ENCODE assay signal across 28 mouse cellular contexts in genomic region chr2:104688321-104688720, GRCm38 (mm10). TPM values are rescaled to one million over a fixed set of nuclear protein-coding genes. Genes with fewer than 3 reads are reported as not detected.
A peak's percentile ranks its signal among the peaks of the same experiment; 100 is the strongest.
DNase-seq lines count a peak whose midpoint lies in the region; ATAC-seq and TF ChIP-seq lines count a peak whose summit lies in the region.
"Had no signal": no experiment of that assay in that cellular context is flagged by ENCODE, and none has a peak within 500 bp of the region (broad histone marks: within the 10 kb centered on the region; RNA-seq: fewer than 3 reads in every experiment).

No protein-coding gene starts in this region.

- no peak for TF ChIP-seq POLR2A in kidney, adult 2 months (IDR thresholded peaks at IDR 0.05; ENCODE audit: low read depth, low read length)
- no peak for TF ChIP-seq POLR2A in liver, adult 2 months (IDR thresholded peaks at IDR 0.05; ENCODE audit: extremely low read depth, insufficient read depth, low read length)

- H3K36me3 ChIP-seq in kidney, adult 2 months (ENCODE audit: control insufficient read depth, insufficient read depth, low read length): no peaks in the 10 kb centered on the region
- H3K36me3 ChIP-seq in liver, adult 2 months (ENCODE audit: control insufficient read depth, insufficient read depth, low read length): no peaks in the 10 kb centered on the region
- no peaks in the 10 kb centered on the region; the same call in 1 of the 2 replicates for H3K36me3 ChIP-seq in liver, postnatal 0 days (replicated peaks; ENCODE audit: insufficient read depth, low read length)
- peaks cover 9% of the 10 kb centered on the region for H3K36me3 ChIP-seq in heart, embryonic 12.5 days

- H3K27me3 ChIP-seq in kidney, adult 2 months (replicated peaks; ENCODE audit: control insufficient read depth, insufficient read depth, low read length): no peaks in the 10 kb centered on the region
- H3K27me3 ChIP-seq in liver, adult 2 months (ENCODE audit: control insufficient read depth, insufficient read depth, low read length): no peaks in the 10 kb centered on the region
- no peaks in the 10 kb centered on the region for H3K27me3 ChIP-seq in liver, postnatal 0 days (ENCODE audit: insufficient read depth, low read length)
- H3K27me3 ChIP-seq in heart, embryonic 12.5 days (replicated peaks): no peaks in the 10 kb centered on the region
- H3K27me3 ChIP-seq: forebrain, embryonic 12.5 days; limb, embryonic 12.5 days; midbrain, embryonic 13.5 days had no signal

- no peaks in the 10 kb centered on the region for H3K9me3 ChIP-seq in liver, postnatal 0 days (ENCODE audit: low read length)
- no peaks in the 10 kb centered on the region for H3K9me3 ChIP-seq in heart, embryonic 12.5 days (replicated peaks)
- H3K9me3 ChIP-seq: embryonic facial prominence, embryonic 10.5 days; forebrain, embryonic 12.5 days; limb, embryonic 12.5 days; midbrain, embryonic 13.5 days had no signal

- no peaks in the 10 kb centered on the region; the same call in 1 of the 2 replicates for H3K4me1 ChIP-seq in kidney, adult 2 months (ENCODE audit: control insufficient read depth, insufficient read depth, low read length)
- H3K4me1 ChIP-seq in liver, adult 2 months (ENCODE audit: control insufficient read depth, insufficient read depth, low read length): peaks cover 19% of the 10 kb centered on the region
- H3K4me1 ChIP-seq in liver, postnatal 0 days (ENCODE audit: insufficient read depth): peaks cover 8% of the 10 kb centered on the region
- peaks cover 13% of the 10 kb centered on the region for H3K4me1 ChIP-seq in heart, embryonic 12.5 days (replicated peaks)
- H3K4me1 ChIP-seq: embryonic facial prominence, embryonic 10.5 days; forebrain, embryonic 12.5 days; limb, embryonic 12.5 days had no signal

- no peak for TF ChIP-seq CTCF in kidney, adult 2 months (conservative IDR thresholded peaks at IDR 0.05; ENCODE audit: insufficient read depth, insufficient read length, low read depth, low read length)
- no peak for TF ChIP-seq CTCF in liver, adult 2 months (IDR thresholded peaks at IDR 0.05; ENCODE audit: low read depth, low read length)
- TF ChIP-seq CTCF in liver, postnatal 0 days (IDR thresholded peaks at IDR 0.05; ENCODE audit: low read depth): no peak

- peak; percentile 87 for ATAC-seq in liver, postnatal 0 days
- no peak for ATAC-seq in heart, embryonic 12.5 days (ENCODE audit: insufficient number of reproducible peaks, low FRiP score)
- no peak for ATAC-seq in erythroblast, adult 5-6 weeks (replicated peaks; ENCODE audit: low FRiP score, poor library complexity, severe bottlenecking)
- ATAC-seq: hindbrain, postnatal 0 days; midbrain, embryonic 13.5 days had no signal

- H3K4me2 ChIP-seq in liver, postnatal 0 days (ENCODE audit: low read depth, low read length): no peak overlapping the region
- H3K4me2 ChIP-seq in heart, embryonic 12.5 days: no peak overlapping the region
- H3K4me2 ChIP-seq: forebrain, embryonic 12.5 days; limb, embryonic 12.5 days; lung, embryonic 14.5 days; midbrain, embryonic 13.5 days had no signal

- no peak for TF ChIP-seq EP300 in liver, postnatal 0 days (IDR thresholded peaks at IDR 0.05; ENCODE audit: low read depth)

- 61% methylated on average over 3 of the region's 3 CpGs for WGBS in kidney, adult 2 months
- 17% methylated on average over 3 of the region's 3 CpGs for WGBS in liver, adult 2 months
- 48% methylated on average over 3 of the region's 3 CpGs for WGBS in liver, postnatal 0 days (ENCODE audit: insufficient replicate concordance)
- WGBS in heart, embryonic 12.5 days: 70% methylated on average over 3 of the region's 3 CpGs

- 0 out of 2 replicates have a peak overlapping the region, but pooled peaks have one; percentile 6 for H3K27ac ChIP-seq in kidney, adult 2 months (ENCODE audit: insufficient read depth, low read depth, low read length)
- H3K27ac ChIP-seq in liver, adult 2 months (replicated peaks; ENCODE audit: insufficient read depth, low read depth, low read length): peak overlapping the region; percentile 87
- H3K27ac ChIP-seq in liver, postnatal 0 days (ENCODE audit: low read depth): peak overlapping the region; percentile 80
- no peak overlapping the region for H3K27ac ChIP-seq in heart, embryonic 12.5 days (ENCODE audit: poor library complexity, severe bottlenecking)
- H3K27ac ChIP-seq: embryonic facial prominence, embryonic 10.5 days; forebrain, embryonic 12.5 days; hindbrain, postnatal 0 days; kidney, postnatal 0 days; limb, embryonic 12.5 days; midbrain, embryonic 13.5 days had no signal

- H3K9ac ChIP-seq in liver, adult 2 months (ENCODE audit: low read depth, low read length): no peak overlapping the region
- H3K9ac ChIP-seq in liver, postnatal 0 days (replicated peaks): no peak overlapping the region
- no peak overlapping the region for H3K9ac ChIP-seq in heart, embryonic 12.5 days
- H3K9ac ChIP-seq: forebrain, embryonic 12.5 days; limb, embryonic 12.5 days; lung, embryonic 14.5 days; midbrain, embryonic 13.5 days had no signal

- peak; percentile 85 for DNase-seq in kidney, adult 2 months
- no peak for DNase-seq in kidney, postnatal 10 days
- DNase-seq in kidney, postnatal 25 days: peak; percentile 35 to 68
- peak; percentile 89 for DNase-seq in liver, adult 2 months (ENCODE audit: extremely low read depth, low read depth, low spot score)
- peak; percentile 53 for DNase-seq in liver, postnatal 0 days
- DNase-seq: adrenal gland, adult 2 months; lung, embryonic 14.5 days had no signal

- no peak overlapping the region for H3K4me3 ChIP-seq in kidney, adult 2 months (ENCODE audit: insufficient read depth, low read depth, low read length)
- no peak overlapping the region for H3K4me3 ChIP-seq in liver, adult 2 months (ENCODE audit: insufficient read depth, low read depth, low read length)
- H3K4me3 ChIP-seq in liver, postnatal 0 days (ENCODE audit: low read depth, low read length): no peak overlapping the region
- H3K4me3 ChIP-seq in heart, embryonic 12.5 days: no peak overlapping the region
- H3K4me3 ChIP-seq: embryonic facial prominence, embryonic 10.5 days; forebrain, embryonic 12.5 days; limb, embryonic 12.5 days; midbrain, embryonic 13.5 days had no signal

- H3K79me2 ChIP-seq in liver, adult 2 months (ENCODE audit: control insufficient read depth, insufficient read depth, low read length): no peaks in the 10 kb centered on the region

RNA-seq across cellular contexts. Expression of gene Tcp11l1, which starts 23.6 kb away (rescaled TPM):
- 7.0 and 8.6 TPM in 2 replicates for polyA plus RNA-seq in kidney, adult 2 months (2012; rRNA removed)
- 4.1 and 5.3 TPM in 2 replicates for total RNA-seq in liver, adult 2 months (2014; rRNA removed)
- 3.1 and 3.5 TPM in 2 replicates for polyA plus RNA-seq in liver, adult 2 months (2012; rRNA removed)
- 10.5 and 12.1 TPM in 2 replicates for polyA plus RNA-seq in liver, postnatal 0 days (2015; fragmentation: Nextera tagmentation; extraction: Ambion mirVana)
- 34.5 and 34.6 TPM in 2 replicates for polyA plus RNA-seq in heart, embryonic 12.5 days (2016; fragmentation: Nextera tagmentation; extraction: Ambion mirVana)
- 2.7 TPM in 1 of 2 replicates, not detected in the other for total RNA-seq in erythroblast, adult 5-6 weeks (2015; ENCODE audit: low replicate concordance)
- 1.8 and 3.2 TPM in 2 replicates for total RNA-seq in erythroblast, adult 5-6 weeks (2017; ENCODE audit: low replicate concordance)

RNA-seq across cellular contexts. Expression of gene Pin1rt1, which starts 27.9 kb away (rescaled TPM):
- not detected in 2 replicates for polyA plus RNA-seq in kidney, adult 2 months (2012; rRNA removed)
- not detected in 2 replicates for total RNA-seq in liver, adult 2 months (2014; rRNA removed)
- polyA plus RNA-seq in liver, adult 2 months (2012; rRNA removed): not detected in 2 replicates
- not detected in 2 replicates for polyA plus RNA-seq in liver, postnatal 0 days (2015; fragmentation: Nextera tagmentation; extraction: Ambion mirVana)
- not detected in 2 replicates for polyA plus RNA-seq in heart, embryonic 12.5 days (2016; fragmentation: Nextera tagmentation; extraction: Ambion mirVana)
- not detected in 2 replicates for total RNA-seq in erythroblast, adult 5-6 weeks (2015; ENCODE audit: low replicate concordance)
- total RNA-seq in erythroblast, adult 5-6 weeks (2017; ENCODE audit: low replicate concordance): not detected in 2 replicates
- total RNA-seq: adrenal gland, adult 2 months; gastrocnemius, postnatal 4 days; heart, adult 8-10 months; hindbrain, postnatal 0 days; left cerebral cortex, postnatal 14 days; megakaryocyte, adult 5-6 weeks; MEL; monocyte, adult 5-6 weeks had no signal
- polyA plus RNA-seq: adrenal gland, adult 2 months; C2C12; cortical plate, adult 2 months; forebrain, embryonic 12.5 days; heart, postnatal 0 days; hindbrain, embryonic 11.5 days; hindbrain, postnatal 0 days; kidney, postnatal 0 days; limb, embryonic 12.5 days; lung, embryonic 14.5 days; neural tube, embryonic 11.5 days; small intestine, adult 2 months; thymus, postnatal 0 days had no signal

RNA-seq across cellular contexts. Expression of gene Depdc7, which starts 54.4 kb away (rescaled TPM):
- polyA plus RNA-seq in kidney, adult 2 months (2012; rRNA removed): 15.7 and 16.0 TPM in 2 replicates
- total RNA-seq in liver, adult 2 months (2014; rRNA removed): 50.9 and 53.5 TPM in 2 replicates
- polyA plus RNA-seq in liver, adult 2 months (2012; rRNA removed): 26.4 and 30.0 TPM in 2 replicates
- 20.6 and 21.6 TPM in 2 replicates for polyA plus RNA-seq in liver, postnatal 0 days (2015; fragmentation: Nextera tagmentation; extraction: Ambion mirVana)
- 3.9 and 4.6 TPM in 2 replicates for polyA plus RNA-seq in heart, embryonic 12.5 days (2016; fragmentation: Nextera tagmentation; extraction: Ambion mirVana)
- total RNA-seq in erythroblast, adult 5-6 weeks (2015; ENCODE audit: low replicate concordance): 1.9 TPM in 1 of 2 replicates, not detected in the other
- total RNA-seq in erythroblast, adult 5-6 weeks (2017; ENCODE audit: low replicate concordance): 0.17 TPM in 1 of 2 replicates, not detected in the other
